Mouse (Mus musculus) neural tube, embryonic 15.5 days (tissue): ENCODE data around the gene Rabgef1. TPM values are rescaled to one million over a fixed set of nuclear protein-coding genes. Genes with fewer than 3 reads are reported as not detected.

Source experiments
- ATAC-seq: fragments of 200-750 bp; cut with Nextera tagmentation; 2 replicates; pipeline ENCODE4 v1.8.0; 2017; ENCODE audit warnings: mild to moderate bottlenecking, moderate TSS enrichment, moderate library complexity; ENCODE audit not compliant: low FRiP score
- H3K27ac ChIP-seq: fragments of 300-500 bp; sonication (generic); replicated peaks from 2 replicates; pipeline ENCODE4 v1.5.1; 2015; ENCODE audit warnings: mild to moderate bottlenecking, inconsistent platforms
- H3K27me3 ChIP-seq: fragments of 300-500 bp; sonication (generic); replicated peaks from 2 replicates; pipeline ENCODE4 v1.6.1; 2015; ENCODE audit warnings: inconsistent platforms
- H3K36me3 ChIP-seq: fragments of 300-500 bp; sonication (generic); 2 replicates; pipeline ENCODE4 v1.6.1; 2015; ENCODE audit warnings: inconsistent platforms
- H3K4me1 ChIP-seq: fragments of 300-500 bp; sonication (generic); 2 replicates; pipeline ENCODE4 v1.6.1; 2015; ENCODE audit warnings: inconsistent platforms
- H3K4me2 ChIP-seq: fragments of 300-500 bp; sonication (generic); 2 replicates; pipeline ENCODE4 v1.6.1; 2015; ENCODE audit warnings: inconsistent platforms, mild to moderate bottlenecking, moderate library complexity
- H3K4me3 ChIP-seq: fragments of 300-500 bp; sonication (generic); replicated peaks from 2 replicates; pipeline ENCODE4 v1.5.1; 2015; ENCODE audit warnings: mild to moderate bottlenecking, inconsistent platforms
- H3K9ac ChIP-seq: fragments of 300-500 bp; sonication (generic); replicated peaks from 2 replicates; pipeline ENCODE4 v1.6.1; 2015; ENCODE audit warnings: mild to moderate bottlenecking, inconsistent platforms
- H3K9me3 ChIP-seq: fragments of 300-500 bp; sonication (generic); replicated peaks from 2 replicates; pipeline ENCODE4 v1.6.1; 2016; ENCODE audit warnings: inconsistent platforms
- WGBS: fragments of 180-500 bp; shearing (Covaris S2); methylation state at CpG from one replicate; pipeline ENCODE4 v1.1.7; 2015; ENCODE audit warnings: mixed read lengths; 5-methylcytosine and 5-hydroxymethylcytosine counted together
- polyA plus RNA-seq: library from polyadenylated mRNA; unstranded; fragments of >200 nt; fragmentation: Nextera tagmentation; extraction: Ambion mirVana; gene quantifications from 2 replicates; pipeline ENCODE4 v1.2.1, GENCODE M21; 2015

The Rabgef1 gene
- polyA plus RNA-seq, 1 experiment from 2014 or later = 42.0 TPM

DNA sequence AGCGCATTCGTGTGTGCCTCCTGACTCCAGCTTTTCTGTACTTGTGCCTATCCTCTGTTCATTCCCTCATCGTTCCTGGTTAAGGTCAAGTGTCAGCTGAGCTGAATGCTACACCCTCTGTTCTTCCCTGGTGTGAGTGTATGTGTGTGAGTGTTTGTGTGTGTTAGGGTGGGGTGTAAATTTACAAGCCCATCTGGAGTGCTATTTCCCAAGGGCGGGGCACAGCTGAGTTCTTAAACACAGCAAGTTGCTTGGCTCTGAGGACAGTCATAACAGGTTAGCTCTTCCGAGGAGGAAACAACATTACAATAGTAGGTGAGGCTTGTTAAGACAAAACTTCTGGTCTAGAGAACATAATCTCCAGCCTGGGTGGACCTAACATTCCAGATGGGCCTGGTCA is 46.7 kb downstream of the Rabgef1 start:
- no peaks in the 10 kb centered on the region for H3K27me3 ChIP-seq
- no peak overlapping the region for H3K9ac ChIP-seq
- no peak overlapping the region for H3K4me3 ChIP-seq
- H3K36me3 ChIP-seq = peaks cover 10% of the 10 kb centered on the region; the same call in 1 of the 2 replicates
- H3K4me1 ChIP-seq = peaks cover 16% of the 10 kb centered on the region
- 92% methylated on average over 5 of the region's 5 CpGs for WGBS
- no peaks in the 10 kb centered on the region for H3K9me3 ChIP-seq
- ATAC-seq = no peak
- H3K27ac ChIP-seq = no peak overlapping the region
- H3K4me2 ChIP-seq = no peak overlapping the region

DNA sequence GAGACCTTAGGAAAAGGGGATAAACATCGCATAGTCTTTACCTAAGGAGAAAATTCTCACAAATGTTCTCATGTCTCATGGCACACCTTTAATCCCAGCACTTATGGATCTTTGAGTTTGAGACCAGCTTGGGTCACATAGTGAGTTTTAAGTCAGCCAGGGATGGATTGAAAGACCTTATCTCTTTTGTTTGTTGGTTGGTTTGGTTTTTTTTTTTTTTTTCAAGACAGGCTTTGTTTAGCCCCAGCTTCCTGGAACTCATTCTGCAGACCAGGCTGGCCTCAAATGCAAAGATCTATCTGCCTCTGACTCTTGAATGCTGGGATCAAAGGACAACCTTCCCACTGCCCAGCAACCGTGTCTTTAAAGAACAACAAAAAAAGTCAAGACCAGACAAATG is 49.7 kb downstream of the Rabgef1 start:
- no peaks in the 10 kb centered on the region for H3K9me3 ChIP-seq
- peaks cover 28% of the 10 kb centered on the region for H3K4me1 ChIP-seq
- H3K9ac ChIP-seq = peak overlapping the region; percentile 98
- no peak for ATAC-seq
- WGBS = 51% methylated on average over 2 of the region's 2 CpGs
- H3K36me3 ChIP-seq = no peaks in the 10 kb centered on the region
- H3K27ac ChIP-seq = peak overlapping the region; percentile 90
- peak overlapping the region; percentile 95 for H3K4me3 ChIP-seq
- no peaks in the 10 kb centered on the region for H3K27me3 ChIP-seq
- H3K4me2 ChIP-seq = peak overlapping the region; percentile 72

DNA sequence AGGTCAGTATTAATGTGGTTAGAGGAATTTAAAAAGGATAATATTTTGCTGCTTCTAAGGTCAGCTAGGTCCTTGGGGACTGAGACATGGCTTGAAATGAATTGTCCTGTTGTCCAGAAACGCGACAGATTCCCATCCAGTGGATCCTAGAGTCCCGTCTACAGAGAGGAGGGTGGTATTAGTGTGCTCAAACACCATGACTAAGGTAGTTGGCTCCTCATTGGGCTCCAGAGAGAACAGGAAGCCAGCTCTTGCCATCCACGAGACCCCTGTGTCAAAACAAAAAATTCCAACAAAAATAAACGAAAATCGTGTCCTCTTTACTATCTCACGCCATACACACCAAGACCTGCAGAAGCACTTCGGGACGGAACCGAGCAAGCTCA is 50.2 kb downstream of the Rabgef1 start:
- H3K27ac ChIP-seq = peak overlapping the region; percentile 90
- H3K9me3 ChIP-seq = no peaks in the 10 kb centered on the region
- ATAC-seq = peak; percentile 56
- H3K4me3 ChIP-seq = peak overlapping the region; percentile 95
- H3K27me3 ChIP-seq = no peaks in the 10 kb centered on the region
- peaks cover 28% of the 10 kb centered on the region for H3K4me1 ChIP-seq
- WGBS = 1% methylated on average over 10 of the region's 10 CpGs
- H3K4me2 ChIP-seq = peak overlapping the region; percentile 72
- no peaks in the 10 kb centered on the region for H3K36me3 ChIP-seq
- peak overlapping the region; percentile 98 for H3K9ac ChIP-seq

DNA sequence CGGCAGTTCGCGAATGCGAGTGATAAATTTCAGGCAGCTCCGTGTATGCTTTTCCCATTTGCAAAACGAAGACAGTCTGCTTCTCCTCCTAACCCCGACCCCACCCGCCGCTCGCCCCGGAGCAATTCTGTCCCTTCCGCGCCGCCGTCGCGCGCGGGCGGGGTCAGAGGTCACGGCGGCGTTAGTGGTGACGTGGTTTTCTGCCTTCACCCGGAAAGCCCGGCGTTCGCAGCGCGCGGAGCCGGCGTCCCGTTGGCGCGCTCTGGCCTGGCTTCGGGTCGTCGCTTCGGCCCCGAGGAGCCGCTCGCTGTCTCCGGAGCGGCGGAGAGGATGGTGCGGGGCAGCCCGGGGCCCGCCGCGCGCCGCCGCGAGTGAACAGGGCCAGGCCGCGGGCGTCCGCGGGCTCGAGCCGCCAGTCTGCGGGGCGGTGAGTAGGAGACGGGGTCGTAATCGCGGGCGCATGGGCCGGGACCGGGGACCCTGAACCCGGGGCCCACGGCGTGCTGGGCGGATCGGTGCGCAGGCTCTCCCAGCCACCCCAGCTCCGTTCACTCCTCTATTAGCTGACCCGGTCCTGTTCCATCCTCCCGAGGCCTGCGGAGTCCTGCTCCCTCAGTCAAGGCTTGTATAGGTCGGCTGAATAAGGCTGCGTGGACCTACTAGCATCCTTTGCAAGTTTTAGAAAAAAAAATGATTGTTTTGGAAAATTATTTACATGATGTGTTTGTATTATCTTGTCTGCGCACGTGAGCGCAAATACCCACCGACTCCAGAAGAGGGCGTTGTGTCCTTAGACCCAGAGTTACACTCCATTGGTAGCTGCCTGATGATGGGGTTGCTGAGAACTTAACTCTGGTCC is 50.8 kb downstream of the Rabgef1 start:
- ATAC-seq = peak; percentile 89
- H3K4me2 ChIP-seq = peak overlapping the region; percentile 72
- under 1% methylated on average over 83 of the region's 88 CpGs for WGBS
- peak overlapping the region; percentile 98 for H3K9ac ChIP-seq
- peaks cover 28% of the 10 kb centered on the region for H3K4me1 ChIP-seq
- no peaks in the 10 kb centered on the region for H3K9me3 ChIP-seq
- H3K4me3 ChIP-seq = peak overlapping the region; percentile 95
- H3K27ac ChIP-seq = peak overlapping the region; percentile 90
- H3K36me3 ChIP-seq = no peaks in the 10 kb centered on the region
- H3K27me3 ChIP-seq = no peaks in the 10 kb centered on the region

DNA sequence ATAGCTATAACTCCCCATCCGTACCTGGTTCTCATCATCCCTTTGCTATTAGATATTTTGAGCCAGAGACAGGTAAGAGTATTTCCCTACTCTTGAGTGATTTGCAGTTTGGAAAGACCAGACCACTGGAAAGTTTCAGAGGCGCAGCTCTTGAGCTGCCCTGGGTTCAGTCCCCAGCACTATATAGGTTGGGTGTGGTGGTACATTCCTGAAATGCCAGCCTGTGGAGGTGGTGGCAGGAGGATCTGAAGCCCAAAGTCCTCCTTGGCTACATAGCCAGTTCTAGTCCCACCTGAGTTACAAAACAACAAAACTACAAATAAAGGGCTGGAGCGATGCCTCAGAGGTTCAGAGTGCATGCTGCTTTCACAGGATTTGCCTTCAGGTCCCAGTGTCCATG is 55.2 kb downstream of the Rabgef1 start:
- no peak overlapping the region for H3K27ac ChIP-seq
- no peaks in the 10 kb centered on the region for H3K27me3 ChIP-seq
- no peaks in the 10 kb centered on the region for H3K9me3 ChIP-seq
- H3K4me1 ChIP-seq = peaks cover 18% of the 10 kb centered on the region
- no peak overlapping the region for H3K4me2 ChIP-seq
- H3K9ac ChIP-seq = no peak overlapping the region
- 98% methylated on average over 3 of the region's 3 CpGs for WGBS
- H3K36me3 ChIP-seq = peaks cover 18% of the 10 kb centered on the region
- no peak for ATAC-seq
- H3K4me3 ChIP-seq = no peak overlapping the region

DNA sequence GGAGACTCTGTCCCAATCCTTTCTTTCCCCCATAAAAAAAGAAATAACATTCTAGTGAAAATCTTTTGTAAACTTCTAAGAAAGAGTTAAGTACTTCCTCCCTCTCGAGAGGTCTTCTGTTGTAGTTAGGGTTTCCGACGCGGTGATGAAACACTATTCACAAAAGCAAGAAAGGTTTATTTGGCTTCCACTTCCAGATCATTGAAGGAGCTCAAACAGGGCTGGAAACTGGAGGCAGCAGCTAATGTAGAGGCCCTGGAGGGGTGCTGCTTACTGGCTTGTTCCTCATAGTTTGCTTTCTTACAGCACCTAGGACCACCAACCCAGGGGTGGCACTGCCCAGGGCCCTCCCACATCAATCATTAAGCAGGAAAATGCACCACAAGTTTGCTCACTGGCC is 56.5 kb downstream of the Rabgef1 start:
- Histone ChIP-seq H3K9me3 (no peaks in the 10 kb centered on the region), H3K4me1 (peaks cover 14% of the 10 kb centered on the region), H3K27ac (no peak overlapping the region), H3K4me2 (no peak overlapping the region), H3K4me3 (no peak overlapping the region), H3K36me3 (peaks cover 32% of the 10 kb centered on the region), H3K9ac (no peak overlapping the region), H3K27me3 (no peaks in the 10 kb centered on the region)
- ATAC-seq = no peak
- 84% methylated on average over 4 of the region's 4 CpGs for WGBS

DNA sequence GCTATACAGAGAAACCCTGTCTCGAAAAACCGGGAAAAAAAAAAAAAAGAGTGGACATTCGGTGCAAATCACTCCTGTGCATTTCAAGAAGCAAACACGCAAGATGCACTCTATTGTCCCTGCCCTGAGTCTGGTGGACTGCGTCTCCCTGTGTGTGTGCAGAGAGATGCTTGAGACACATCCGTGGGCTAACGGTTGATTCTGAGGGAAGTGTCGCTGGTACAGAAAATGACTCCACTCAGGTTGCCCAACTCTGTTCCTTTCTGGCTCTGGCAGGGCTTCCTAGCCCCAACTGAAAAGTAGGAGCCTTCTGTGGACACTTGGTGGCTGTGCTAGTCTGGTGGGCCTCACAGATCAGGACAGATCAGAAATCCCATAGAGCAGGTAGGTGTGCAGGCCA is 64.7 kb downstream of the Rabgef1 start:
- Histone ChIP-seq H3K4me3 (no peak overlapping the region), H3K36me3 (peaks cover 93% of the 10 kb centered on the region), H3K4me2 (no peak overlapping the region), H3K27me3 (no peaks in the 10 kb centered on the region), H3K9me3 (no peaks in the 10 kb centered on the region), H3K27ac (no peak overlapping the region), H3K4me1 (no peaks in the 10 kb centered on the region), H3K9ac (no peak overlapping the region)
- WGBS = 97% methylated on average over 8 of the region's 8 CpGs
- no peak for ATAC-seq

DNA sequence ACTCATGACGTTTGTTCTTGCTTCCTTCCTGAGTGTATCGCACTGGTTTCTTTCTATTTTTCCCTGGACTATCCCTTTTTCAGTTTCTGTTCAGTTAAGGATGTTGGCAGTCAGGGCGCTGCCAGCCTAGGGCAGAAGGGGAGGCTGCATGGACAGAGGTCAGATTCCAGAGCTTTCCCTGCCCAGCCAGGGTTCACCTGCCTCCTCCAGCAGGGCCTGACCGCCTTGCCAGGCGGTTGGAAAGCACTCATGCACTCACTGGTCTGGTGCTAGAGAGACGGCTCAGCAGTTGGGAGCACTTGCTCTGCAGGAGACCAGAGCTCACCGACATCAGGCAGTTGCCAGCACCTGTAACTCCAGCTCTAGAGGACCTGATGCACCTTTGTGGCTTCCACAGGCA is 67.6 kb downstream of the Rabgef1 start:
- WGBS = 91% methylated on average over 7 of the region's 7 CpGs
- H3K4me2 ChIP-seq = no peak overlapping the region
- no peaks in the 10 kb centered on the region for H3K9me3 ChIP-seq
- no peak overlapping the region for H3K27ac ChIP-seq
- H3K27me3 ChIP-seq = no peaks in the 10 kb centered on the region
- H3K36me3 ChIP-seq = peaks cover 82% of the 10 kb centered on the region
- H3K4me3 ChIP-seq = no peak overlapping the region
- no peaks in the 10 kb centered on the region for H3K4me1 ChIP-seq
- no peak for ATAC-seq
- H3K9ac ChIP-seq = no peak overlapping the region

DNA sequence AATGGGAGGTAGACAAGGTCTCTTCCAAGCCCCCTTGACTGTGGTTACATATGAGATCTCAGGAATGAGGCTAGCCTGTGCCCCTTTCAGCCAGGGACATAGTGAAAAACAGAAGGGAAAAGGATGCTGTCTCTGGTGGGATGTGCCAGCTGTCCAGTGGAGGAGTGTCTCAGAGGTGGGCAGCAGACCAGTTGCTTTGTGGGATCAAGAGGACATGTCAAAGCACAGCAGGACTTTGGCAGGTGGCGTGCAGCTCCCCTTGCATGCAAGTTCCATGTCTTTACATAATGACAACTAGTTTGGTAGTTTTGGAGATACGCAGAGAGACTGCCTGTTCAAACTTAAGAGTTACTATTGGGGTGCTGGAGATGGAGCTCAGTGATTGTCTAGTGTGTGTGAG is 68.3 kb downstream of the Rabgef1 start:
- Histone ChIP-seq H3K27ac (no peak overlapping the region), H3K4me3 (no peak overlapping the region), H3K9me3 (no peaks in the 10 kb centered on the region), H3K4me2 (no peak overlapping the region), H3K36me3 (peaks cover 82% of the 10 kb centered on the region), H3K9ac (no peak overlapping the region), H3K27me3 (no peaks in the 10 kb centered on the region), H3K4me1 (no peaks in the 10 kb centered on the region)
- no peak for ATAC-seq
- 94% methylated on average over 2 of the region's 2 CpGs for WGBS

DNA sequence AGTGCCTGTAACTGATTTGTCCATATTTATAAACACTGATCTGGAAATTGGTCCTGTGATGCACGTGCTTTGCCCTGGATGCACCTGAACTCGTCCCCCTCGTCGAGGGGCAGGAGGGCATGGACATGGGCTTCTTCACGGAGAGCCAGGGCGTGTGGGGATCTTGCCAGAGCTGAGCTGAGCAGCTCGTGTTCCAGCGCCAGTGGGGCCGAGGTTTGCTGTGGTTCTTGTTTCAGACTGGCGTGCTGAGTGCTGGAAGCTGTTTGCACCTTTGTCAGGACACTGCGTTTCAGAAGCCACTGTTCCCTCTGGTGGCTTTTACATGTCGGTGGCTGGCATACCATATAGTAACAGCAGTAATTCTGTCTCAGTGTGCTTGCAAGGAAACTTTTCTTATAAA is 69.8 kb downstream of the Rabgef1 start:
- peaks cover 82% of the 10 kb centered on the region for H3K36me3 ChIP-seq
- no peak overlapping the region for H3K27ac ChIP-seq
- H3K9ac ChIP-seq = no peak overlapping the region
- H3K4me3 ChIP-seq = no peak overlapping the region
- H3K4me1 ChIP-seq = no peaks in the 10 kb centered on the region
- H3K9me3 ChIP-seq = no peaks in the 10 kb centered on the region
- 90% methylated on average over 12 of the region's 12 CpGs for WGBS
- H3K4me2 ChIP-seq = no peak overlapping the region
- H3K27me3 ChIP-seq = no peaks in the 10 kb centered on the region
- no peak for ATAC-seq

DNA sequence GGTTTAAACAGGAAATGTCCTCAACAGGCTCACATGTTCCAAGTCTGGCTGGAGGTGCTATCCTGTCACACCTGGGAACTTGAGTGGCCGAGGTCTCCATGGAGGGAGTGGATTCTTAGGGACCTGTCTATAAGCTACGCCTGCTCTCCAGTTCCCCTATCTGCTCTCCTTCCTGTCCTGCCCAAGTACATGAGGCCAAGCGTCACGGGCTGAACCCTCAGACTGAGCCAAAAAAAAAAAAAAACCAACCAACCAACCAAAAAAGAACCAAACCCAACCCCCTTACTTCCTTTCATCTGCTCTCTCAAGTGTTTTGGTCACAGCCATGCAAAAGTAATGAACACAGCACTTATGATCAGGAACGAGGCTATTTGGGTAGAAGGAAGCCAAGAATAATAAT is 76.2 kb downstream of the Rabgef1 start:
- H3K9me3 ChIP-seq = no peaks in the 10 kb centered on the region
- 87% methylated on average over 5 of the region's 5 CpGs for WGBS
- ATAC-seq = no peak
- no peak overlapping the region for H3K4me3 ChIP-seq
- H3K9ac ChIP-seq = no peak overlapping the region
- peaks cover 87% of the 10 kb centered on the region for H3K36me3 ChIP-seq
- no peaks in the 10 kb centered on the region for H3K4me1 ChIP-seq
- no peaks in the 10 kb centered on the region for H3K27me3 ChIP-seq
- H3K4me2 ChIP-seq = no peak overlapping the region
- no peak overlapping the region for H3K27ac ChIP-seq

DNA sequence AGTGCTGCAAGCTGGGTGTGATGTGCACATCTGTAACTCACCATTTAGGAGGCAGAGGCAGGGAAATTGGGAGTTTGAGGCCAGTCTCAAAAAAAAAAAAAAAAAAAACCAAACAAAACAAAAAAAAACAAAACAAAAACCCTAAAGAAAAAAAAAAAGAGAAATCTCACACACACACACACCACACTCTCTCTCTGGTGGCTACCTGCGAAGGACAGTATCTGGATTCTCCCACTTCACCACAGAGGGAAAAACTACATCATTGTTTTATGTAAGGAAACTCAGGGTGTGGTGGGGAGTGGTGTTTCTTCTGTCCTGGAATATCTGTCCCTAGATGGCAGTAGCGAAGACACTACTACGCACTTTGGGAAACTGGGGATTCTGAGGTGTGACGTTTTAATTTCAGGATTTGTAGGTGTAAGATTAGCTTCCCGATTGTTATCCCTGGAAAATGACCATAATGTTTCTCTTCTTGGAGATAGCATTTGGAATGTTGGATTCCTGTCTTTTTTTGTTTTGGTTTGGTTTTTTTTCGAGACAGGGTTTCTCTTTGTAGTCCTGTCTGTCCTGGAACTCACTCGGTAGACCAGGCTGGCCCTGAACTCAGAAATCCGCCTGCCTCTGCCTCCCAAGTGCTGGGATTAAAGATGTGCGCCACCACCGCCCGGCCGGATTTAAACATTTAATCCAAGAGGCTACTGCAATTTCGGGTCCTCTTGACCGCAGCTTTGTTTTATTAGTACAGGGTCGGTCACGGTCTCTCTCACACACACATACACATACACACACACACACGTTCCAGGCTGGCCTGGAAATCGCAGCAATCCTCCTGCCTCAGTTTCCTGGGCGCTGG is 82.8 kb downstream of the Rabgef1 start:
- peak overlapping the region; percentile 86 for H3K4me2 ChIP-seq
- H3K4me3 ChIP-seq = peak overlapping the region; percentile 76
- WGBS = 15% methylated on average over 19 of the region's 19 CpGs
- peak overlapping the region; percentile 82 for H3K9ac ChIP-seq
- H3K36me3 ChIP-seq = peaks cover 36% of the 10 kb centered on the region
- ATAC-seq = no peak
- H3K4me1 ChIP-seq = peaks cover 33% of the 10 kb centered on the region
- no peaks in the 10 kb centered on the region for H3K27me3 ChIP-seq
- H3K27ac ChIP-seq = peak overlapping the region; percentile 86
- H3K9me3 ChIP-seq = no peaks in the 10 kb centered on the region
